Mouse (Mus musculus): Measurements from ENCODE around the gene Cx3cr1.

The Cx3cr1 gene

GRCm38 (mm10) chr9:119996080-119996479 lies 73.6 kb downstream of the Cx3cr1 start:
- in situ Hi-C loops (cut with MboI) = no loop called here

DNA sequence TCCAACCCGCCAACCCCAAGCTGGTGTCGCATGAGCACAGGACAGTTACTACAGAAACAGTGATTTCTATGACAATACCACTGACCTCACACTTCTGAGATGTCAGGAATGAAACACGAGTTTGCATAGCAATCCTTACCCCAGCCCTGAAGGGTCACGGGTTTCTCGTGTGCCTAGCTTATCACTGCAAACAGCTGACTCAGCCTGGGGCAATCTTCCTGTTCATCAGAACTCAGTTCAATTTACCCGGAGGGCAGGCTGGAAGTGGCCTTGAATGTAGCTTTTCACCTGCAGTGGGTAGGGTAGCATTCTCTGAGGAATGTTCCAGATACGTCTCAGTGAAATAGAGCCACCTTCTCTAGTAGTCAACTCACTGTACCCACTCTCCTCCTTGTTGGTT lies 75.5 kb downstream of the Cx3cr1 start:
- in situ Hi-C loops (cut with MboI) = no loop called here

DNA sequence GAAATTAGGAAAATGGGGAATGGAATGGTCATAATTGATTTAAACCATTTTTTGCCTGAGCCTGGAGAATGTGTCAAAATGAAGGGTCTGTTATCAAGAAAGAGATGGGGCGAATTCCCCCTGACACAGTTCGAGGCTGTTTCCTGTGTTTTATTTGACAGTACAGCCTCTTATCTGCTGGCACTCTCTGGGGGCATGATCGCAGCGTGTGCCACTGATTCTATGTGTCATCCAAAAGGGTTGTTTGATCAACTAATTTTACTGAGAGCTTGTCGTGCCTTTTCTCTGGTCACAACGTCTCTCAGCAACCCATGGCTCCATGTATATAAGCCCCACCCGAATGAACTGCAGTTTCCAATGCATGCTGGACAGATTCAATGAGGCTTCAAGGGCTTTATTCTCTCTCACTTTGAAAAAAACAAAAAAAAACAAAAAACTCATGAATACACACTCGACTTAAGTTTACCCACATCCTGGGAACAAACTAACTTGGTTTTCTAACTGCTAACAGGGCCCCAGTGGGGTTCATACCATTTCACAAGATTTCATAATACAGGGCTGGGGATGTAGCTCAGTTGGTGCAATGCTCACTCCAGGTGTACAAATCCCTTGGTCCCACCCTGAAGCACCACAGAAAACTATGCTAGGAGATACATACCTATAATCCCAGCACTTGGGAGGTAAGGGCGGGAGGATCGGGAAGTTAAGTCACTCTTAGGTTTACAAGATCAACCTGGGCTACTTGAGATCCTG lies 76.4 kb downstream of the Cx3cr1 start:
- in situ Hi-C loops (cut with MboI) = no loop called here

- in situ Hi-C loops (cut with MboI) = no loop called here
Measured at GRCm38 (mm10) chr9:119991310-119991709, 78.4 kb downstream of the Cx3cr1 start.

DNA sequence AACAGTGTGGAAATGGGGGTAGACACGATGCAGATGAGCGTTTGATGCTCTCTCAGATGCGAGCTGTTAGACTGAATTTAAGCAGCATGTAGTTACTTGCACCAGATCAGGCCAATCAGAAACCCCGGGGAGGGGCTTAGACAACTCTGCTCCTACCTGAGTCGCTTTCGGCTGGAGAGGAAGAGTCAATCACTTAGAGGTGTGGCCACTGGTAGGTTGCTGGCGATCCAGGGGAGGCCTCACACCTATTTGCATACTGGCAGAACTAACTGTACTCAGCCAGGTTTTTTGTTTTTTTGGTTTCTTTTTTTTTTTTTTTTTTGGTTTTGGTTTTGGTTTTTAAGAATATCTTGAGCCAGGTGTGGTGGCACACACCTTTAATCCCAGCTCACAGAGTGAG lies 81.4 kb downstream of the Cx3cr1 start:
- in situ Hi-C loops (cut with MboI) = no loop called here

GRCm38 (mm10) chr9:119985881-119986574 lies 83.7 kb downstream of the Cx3cr1 start:
- in situ Hi-C loops (cut with MboI) = no loop called here

- in situ Hi-C loops (cut with MboI) = no loop called here
Measured at GRCm38 (mm10) chr9:119984536-119985011, 85.1 kb downstream of the Cx3cr1 start, which contains the start of gene Csrnp1. Gene Csrnp1 (minus strand): TSS chr9:119984658.

DNA sequence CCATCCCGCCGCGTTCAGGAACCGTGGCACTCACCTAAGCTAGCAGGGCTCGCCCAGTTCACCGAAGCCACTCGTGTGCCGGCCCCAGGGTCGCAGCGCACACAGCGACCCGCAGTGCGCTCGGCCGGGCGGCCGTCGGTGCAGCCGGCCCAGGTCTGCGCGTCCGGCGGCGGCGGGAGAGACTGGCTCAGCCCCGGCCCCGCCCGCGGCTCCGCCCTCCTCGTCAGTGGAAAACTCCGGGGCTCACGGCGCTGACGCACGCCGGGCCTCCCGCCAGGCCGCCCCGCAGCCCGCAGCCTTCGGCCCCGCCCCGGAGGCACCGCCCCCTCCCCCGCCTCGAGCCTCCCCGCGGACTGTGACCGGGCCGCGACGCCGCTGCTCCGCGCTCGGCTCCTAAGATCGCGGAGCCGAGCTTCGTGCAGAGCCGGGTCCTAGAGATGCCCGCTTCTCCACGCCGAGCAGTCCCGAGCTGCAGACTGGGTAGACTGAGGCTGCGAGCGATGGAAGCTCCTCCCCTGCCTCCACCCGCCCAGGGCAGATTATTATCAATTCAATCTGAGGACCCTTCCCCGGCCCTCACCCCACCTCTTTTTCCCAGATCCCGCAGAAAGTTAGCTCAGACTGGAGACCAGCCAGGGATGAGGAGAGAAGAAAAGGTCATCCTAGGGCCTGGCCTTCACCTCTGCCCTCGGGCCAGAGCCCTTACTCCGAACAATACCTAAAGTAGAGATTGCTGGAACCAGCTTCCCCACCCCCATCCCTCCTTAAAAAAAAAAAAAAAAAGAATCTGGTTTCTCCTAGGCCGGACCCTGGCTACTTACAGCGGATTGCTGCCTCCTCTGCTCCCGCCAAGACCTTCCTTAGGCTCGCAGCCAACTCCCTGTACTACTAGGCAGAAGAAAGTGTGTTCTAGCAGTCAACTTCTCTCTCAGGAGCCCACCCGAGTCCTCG lies 85.8 kb downstream of the Cx3cr1 start:
- in situ Hi-C loops (cut with MboI) = no loop called here

- in situ Hi-C loops (cut with MboI) = no loop called here
Measured at GRCm38 (mm10) chr9:119982956-119983551, 86.6 kb downstream of the Cx3cr1 start.

DNA sequence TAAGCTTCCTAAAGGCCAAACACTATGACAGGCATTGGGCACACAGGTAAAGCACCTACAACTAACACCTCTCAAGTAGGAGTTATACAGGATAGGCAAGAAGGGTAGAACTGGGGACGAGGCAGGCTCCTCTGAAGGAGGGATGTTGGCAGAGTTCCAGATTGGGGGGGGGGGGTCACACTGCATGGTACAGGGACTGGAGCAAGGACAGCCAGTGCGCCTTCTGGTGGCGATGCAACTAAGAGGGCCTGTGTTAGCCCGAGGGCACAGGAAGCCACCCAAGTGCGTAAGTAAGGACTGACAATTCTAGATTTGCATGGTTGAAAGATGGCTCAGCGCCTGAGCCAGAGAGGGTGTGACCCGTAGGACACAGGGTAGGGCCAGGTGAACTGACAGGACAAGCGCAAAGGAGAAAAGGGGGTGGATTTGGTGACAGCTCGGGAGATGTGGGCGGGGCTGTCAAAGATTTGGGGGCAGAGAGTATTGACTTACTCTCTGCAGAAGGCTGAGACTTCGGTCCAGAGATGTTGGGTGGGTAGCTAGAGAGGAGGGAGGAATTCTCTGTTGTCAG lies 87.4 kb downstream of the Cx3cr1 start:
- in situ Hi-C loops (cut with MboI) = no loop called here

DNA sequence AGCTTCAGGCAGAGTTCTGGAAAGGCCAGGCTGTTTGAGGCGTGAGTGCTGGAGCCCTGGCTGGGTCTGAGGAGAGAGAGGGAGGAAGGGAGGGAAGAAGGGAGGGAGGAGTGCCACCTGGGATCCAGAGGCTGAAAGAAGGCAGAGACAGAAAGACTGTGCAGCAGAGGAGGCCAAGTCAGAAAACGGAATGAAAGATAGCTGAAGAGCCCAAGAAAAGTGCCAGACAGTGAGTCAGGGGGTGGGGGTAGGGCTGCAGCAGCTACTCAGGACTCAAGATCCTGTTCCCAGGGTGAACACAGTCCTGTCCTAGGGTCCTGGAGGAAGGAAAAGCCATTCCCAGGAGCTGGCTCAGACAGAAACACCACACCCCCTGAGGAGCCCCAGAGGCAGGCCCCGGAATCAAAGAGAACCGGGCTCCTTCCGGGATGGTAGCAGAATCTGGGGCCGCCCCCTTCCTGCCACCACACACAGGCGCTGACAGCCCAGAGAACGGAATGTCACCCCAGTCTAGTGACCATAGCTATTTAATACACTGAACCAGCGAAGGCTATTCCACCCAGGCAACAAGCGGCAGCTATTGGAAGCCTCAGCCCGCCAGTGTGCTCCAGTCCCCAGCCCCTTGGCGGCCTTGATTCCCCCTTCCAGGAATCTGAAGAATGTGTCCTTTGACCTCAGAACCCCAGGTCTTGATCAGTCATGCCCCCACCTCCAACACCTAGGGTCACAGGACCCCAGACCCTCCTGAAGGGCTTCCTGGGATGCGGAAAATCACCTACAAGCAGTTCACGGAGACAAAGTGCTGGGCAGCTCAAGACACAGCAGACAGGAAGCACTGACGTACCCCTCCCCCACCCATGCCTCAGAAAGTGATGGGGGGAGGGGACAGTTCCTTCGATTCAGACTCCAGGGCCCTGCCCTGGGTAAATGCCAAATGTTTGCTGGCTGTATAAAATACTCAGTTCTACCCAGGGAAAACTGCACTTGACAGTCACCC lies 88.2 kb downstream of the Cx3cr1 start:
- in situ Hi-C loops (cut with MboI) = no loop called here

DNA sequence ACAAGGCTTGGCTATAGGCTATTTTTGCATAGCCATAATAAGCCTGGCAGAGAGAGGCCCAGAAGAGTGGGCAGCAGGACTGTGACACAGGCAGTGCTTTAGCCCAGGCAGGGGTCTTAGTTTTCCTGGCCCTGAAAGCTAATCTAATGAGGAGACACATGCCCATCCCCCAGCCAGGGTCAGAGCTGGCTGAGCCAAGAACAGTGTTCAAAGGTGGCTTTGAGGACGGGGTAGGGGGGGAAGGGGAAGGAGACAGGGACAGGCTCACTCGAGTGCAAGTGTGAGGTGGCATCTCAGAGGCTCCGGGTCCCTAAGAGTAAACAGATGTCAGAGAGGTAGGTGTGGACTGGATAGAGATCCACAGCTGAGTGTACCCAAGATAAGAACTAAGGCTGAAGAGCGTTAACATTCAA lies 88.9 kb downstream of the Cx3cr1 start:
- in situ Hi-C loops (cut with MboI) = no loop called here

DNA sequence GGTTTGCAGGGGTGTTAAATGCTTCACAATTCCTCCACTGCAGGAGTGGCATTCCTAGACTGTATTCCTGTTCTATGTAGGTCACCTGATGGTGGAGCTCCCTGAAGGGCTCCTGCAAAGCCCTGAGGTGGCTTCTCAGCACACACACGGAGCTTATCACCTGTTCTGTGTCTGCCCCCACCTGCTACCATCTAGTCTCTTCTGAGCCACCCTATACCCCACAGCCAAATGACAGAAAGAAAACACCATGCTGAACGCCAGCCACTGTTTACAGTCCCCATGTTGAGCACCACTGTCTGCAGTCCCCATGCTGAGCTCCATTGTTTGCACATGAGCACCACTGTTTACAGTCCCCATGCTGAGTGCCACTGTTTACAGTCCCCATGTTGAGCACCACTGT lies 89.9 kb downstream of the Cx3cr1 start:
- in situ Hi-C loops (cut with MboI) = no loop called here

DNA sequence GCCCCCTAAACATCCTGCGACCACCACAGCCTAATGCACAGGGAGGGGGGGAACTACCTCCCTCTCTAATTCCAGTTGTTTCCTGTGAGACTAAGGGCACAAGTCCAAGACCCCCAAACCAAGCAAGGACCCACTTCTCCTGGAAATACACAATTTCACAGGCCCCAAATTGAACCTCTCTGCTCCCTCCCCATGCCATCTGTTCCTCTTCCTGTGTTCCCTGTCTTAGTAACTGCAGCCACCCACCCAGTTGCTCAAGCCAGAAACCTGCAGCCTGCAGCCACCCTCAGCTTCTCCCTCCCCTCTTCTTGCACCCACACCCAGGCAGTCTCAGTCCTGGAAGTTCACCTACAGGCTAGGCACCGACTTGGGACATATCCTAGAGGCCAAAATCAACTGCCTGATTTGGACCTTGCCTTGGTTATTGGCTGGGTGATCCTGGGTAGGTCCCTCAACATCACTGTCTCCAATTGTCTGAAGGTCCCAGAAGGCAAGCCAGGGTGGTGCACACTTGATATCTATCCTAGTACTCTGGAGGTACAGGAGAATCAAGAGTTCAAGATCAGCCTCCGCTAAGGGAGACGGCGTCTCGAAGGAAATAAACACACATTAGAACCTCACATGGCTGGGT lies 90.8 kb downstream of the Cx3cr1 start:
- in situ Hi-C loops (cut with MboI) = no loop called here

DNA sequence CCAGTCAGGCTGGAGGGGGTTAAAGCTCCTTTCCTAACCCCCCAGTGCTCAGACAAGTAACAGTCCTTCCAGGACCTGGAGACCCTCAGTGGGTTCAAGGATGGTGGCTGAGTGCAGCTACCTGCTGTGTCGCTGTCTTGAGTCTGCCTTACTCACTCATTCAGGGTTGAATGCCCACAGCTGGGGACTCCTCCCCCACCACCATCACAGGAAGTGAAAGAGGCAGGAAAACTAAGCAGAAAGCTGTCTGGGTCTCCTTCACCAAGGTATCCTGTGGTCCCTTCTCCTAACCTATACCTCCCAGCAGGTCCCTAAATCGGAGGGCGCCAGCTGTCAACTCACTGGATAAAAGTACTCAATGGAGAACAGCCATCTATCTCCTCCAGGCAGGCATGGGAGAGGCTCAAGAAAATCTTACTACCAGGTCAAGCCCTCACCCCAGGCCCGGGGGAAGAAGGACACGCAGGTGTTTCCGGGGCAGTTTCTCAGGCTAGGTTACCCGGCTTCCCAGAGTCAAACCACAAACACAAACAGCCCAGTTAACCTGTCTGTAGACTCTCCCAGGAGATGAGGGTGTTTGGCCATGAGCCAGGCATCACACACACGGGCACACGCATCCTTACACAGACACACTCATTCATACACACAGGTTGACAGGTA lies 91.4 kb downstream of the Cx3cr1 start:
- in situ Hi-C loops (cut with MboI) = no loop called here

DNA sequence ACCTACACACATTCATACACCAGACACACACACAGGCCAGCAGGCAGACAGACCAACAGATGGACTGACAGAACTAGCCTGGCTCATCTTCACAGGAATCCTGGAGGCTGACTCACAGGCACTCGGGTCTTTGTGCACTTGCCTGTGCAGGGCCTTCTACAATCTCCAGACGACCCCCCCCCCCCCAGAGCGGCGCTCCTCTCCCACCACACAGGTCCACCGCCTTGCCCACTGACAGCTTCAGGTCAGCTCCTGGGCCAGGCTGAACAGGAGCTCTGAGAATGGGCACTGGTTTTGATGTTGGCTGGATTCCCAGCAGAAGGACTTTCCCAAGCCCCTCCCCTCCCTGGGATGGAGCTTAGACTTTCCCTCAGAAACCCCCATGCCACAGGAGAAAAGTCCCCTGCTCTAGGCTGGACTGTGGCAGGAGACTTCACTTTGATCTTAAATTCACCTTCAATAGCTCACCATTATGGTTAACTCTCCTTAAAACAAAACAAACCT lies 92.1 kb downstream of the Cx3cr1 start:
- in situ Hi-C loops (cut with MboI) = no loop called here

- in situ Hi-C loops (cut with MboI) = no loop called here
Measured at GRCm38 (mm10) chr9:119976704-119977556, 92.7 kb downstream of the Cx3cr1 start.

DNA sequence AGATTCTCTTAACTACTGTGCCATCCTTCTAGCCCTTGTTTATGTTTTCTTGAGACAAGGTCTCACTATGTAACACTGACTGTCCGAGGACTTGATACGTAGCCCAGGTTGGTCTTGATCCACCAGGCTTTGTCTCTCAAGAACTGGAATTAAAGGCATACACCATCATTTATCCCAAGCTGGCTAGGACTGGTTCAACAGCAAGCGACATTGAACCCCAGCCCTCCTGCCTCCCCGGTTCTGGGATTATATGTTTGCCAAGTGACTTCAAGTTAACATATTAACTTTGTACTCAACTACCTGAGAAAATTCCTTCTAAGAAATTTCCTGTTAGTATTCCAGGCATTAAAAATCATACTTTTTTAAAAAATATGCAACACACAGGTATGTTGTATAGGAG lies 94.4 kb downstream of the Cx3cr1 start:
- in situ Hi-C loops (cut with MboI) = no loop called here

Measured in mature B cell (primary cell).